Mouse (Mus musculus) bone marrow macrophage, adult 2 months (primary cell): ENCODE results near the gene Glt28d2.

Experiments
- CTCF ChIP-seq: IDR thresholded peaks from 2 replicates; pipeline ENCODE4 v1.5.1; 2012; ENCODE audit warnings: low read depth, mild to moderate bottlenecking, low read length, moderate library complexity
- POLR2A ChIP-seq: IDR thresholded peaks from 2 replicates; pipeline ENCODE4 v1.6.1; 2012; ENCODE audit warnings: mild to moderate bottlenecking, low read depth, low read length, borderline replicate concordance

GRCm38 (mm10) chr3:85855947-85856346, 31.4 kb downstream of the Glt28d2 start:
- TF ChIP-seq POLR2A, result no peak
- no peak for TF ChIP-seq CTCF
